Mouse (Mus musculus): ENCODE measurements around the gene Zfp326. TPM values are rescaled to one million over a fixed set of nuclear protein-coding genes. Genes with fewer than 3 reads are reported as not detected.

The Zfp326 gene
- 7.4 and 9.9 TPM in 2 replicates for polyA plus RNA-seq (2012; ENCODE audit: low replicate concordance)

DNA sequence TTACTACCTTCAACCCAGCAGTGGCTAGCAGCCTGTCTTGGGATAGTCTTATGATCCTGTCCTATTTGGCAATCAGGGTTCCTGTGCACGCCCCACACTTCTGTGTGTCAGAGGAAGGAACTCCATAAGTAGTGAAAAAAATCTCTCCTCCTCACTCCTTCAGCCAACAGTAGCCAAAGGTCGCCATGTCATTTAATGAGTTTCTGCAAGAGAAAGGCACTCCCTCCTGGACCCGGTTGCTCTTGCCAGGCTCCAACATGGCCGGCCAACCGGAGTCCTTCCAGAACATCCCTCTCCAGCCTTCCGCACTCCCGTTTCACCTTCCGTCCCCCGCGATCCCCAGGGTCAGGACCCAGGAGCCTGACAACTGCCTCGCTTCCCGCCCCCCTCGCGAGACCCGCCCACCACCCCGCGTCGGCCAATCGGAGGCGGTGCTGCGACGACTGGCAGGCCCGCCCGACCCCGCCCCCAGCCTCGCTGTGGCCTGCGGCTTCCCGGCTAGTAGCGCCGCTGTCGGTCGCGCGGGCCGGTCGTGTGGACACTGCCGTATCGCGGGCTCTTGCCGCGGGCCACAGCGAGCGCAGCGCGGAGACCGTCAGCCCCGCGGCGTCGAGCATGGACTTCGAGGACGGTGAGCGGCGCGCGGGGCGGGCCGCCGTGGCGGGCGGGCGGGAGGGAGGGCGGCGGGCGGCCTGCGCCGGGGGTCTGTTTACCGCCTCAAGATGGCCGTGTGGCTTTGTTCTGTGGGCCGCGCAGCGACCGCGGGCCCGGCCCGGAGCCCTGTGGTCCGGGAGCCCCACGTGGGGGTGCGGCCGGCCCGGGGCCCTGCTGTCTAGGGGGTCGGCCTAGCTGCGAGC lies at the start of gene Zfp326:
Zfp326 (plus strand) TSS at position 498 of the 857 bp plus-strand sequence.

Other genes with a start within 250 kb of the Zfp326 start
- gene Lrrc8d, start 176.6 kb upstream of the Zfp326 start, polyA plus RNA-seq (2012; ENCODE audit: low replicate concordance) = 8.2 and 17.1 TPM in 2 replicates